Mouse (Mus musculus): ENCODE data around the gene Ino80d. TPM values are rescaled to one million over a fixed set of nuclear protein-coding genes. Genes with fewer than 3 reads are reported as not detected.

The Ino80d gene
- total and polyA plus RNA-seq, 2 experiments from 2014 or later: 5.8 to 7.3 TPM

DNA sequence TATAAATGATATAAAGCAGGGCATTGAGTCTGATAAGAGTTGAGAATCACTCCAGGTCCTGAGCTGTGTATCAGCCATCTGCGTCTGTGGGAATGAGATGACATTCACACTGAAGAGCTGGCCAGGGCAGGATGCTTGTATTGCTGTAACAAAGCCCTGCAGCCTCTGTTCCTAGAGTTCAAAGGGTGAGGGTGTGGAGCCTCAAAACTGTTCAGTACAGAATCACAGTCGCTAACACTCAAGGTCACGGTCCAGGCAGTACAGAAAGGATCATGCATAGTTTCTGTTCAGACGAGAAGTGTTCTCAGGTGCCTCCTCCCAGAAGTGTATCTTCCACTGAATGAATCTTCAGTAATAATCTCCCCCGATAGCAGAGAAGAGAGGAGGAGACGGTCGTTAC is 203.0 kb downstream of the Ino80d start:
- no peaks in the 10 kb centered on the region for H3K27me3 ChIP-seq (ENCODE audit: control insufficient read depth, insufficient read depth, low read length)
- no peak for DNase-seq (ENCODE audit: low spot score)
- no peak for ATAC-seq (ENCODE audit: insufficient read depth, low read depth)
- no peaks in the 10 kb centered on the region for H3K36me3 ChIP-seq (replicated peaks; ENCODE audit: control insufficient read depth, insufficient read depth, low read length)
- 51% methylated on average over 7 of the region's 7 CpGs for WGBS
- no peaks in the 10 kb centered on the region for H3K4me1 ChIP-seq (ENCODE audit: control insufficient read depth, insufficient read depth)
- no peaks in the 10 kb centered on the region for H3K9me3 ChIP-seq (replicated peaks; ENCODE audit: control insufficient read depth, low read length)
- H3K27ac ChIP-seq (ENCODE audit: low read depth): no peak overlapping the region
- H3K4me3 ChIP-seq (ENCODE audit: low read depth, low read length): no peak overlapping the region
- TF ChIP-seq CTCF (IDR thresholded peaks at IDR 0.05; ENCODE audit: low read depth) (no peak), EP300 (IDR thresholded peaks at IDR 0.05; ENCODE audit: low read depth) (no peak)
- no peak overlapping the region for H3K9ac ChIP-seq (replicated peaks; ENCODE audit: low read depth, low read length)
- no peak overlapping the region for H3K4me2 ChIP-seq (ENCODE audit: low read depth, low read length)

DNA sequence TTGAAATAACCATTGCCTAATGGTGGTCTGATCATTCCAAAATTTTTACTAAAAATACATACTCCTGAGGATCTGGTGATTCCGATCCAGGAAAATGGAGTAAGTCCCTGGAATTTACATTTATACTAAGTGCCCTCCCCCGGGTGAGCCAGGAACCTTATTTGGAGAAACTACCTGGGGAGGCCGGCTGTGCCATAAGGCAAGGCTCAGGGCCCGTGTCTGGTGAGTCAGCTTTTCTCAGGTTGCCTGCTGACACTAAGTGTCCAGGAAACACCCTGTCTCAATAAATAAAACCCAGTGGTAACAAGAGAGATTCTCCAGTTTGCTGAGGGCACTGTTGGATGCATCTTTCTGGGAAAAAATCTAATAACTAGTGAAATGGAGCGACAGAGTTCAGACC is 205.3 kb downstream of the Ino80d start:
- Histone ChIP-seq H3K9me3 (replicated peaks; ENCODE audit: control insufficient read depth, low read length) (no peaks in the 10 kb centered on the region), H3K4me3 (ENCODE audit: low read depth, low read length) (no peak overlapping the region), H3K27ac (ENCODE audit: low read depth) (no peak overlapping the region), H3K4me1 (ENCODE audit: control insufficient read depth, insufficient read depth) (no peaks in the 10 kb centered on the region), H3K9ac (replicated peaks; ENCODE audit: low read depth, low read length) (no peak overlapping the region), H3K4me2 (ENCODE audit: low read depth, low read length) (no peak overlapping the region), H3K36me3 (replicated peaks; ENCODE audit: control insufficient read depth, insufficient read depth, low read length) (no peaks in the 10 kb centered on the region), H3K27me3 (ENCODE audit: control insufficient read depth, insufficient read depth, low read length) (no peaks in the 10 kb centered on the region)
- 77% methylated on average over 5 of the region's 5 CpGs for WGBS
- ATAC-seq (ENCODE audit: insufficient read depth, low read depth) (no peak), DNase-seq (ENCODE audit: low spot score) (no peak)
- TF ChIP-seq CTCF (IDR thresholded peaks at IDR 0.05; ENCODE audit: low read depth) (no peak), EP300 (IDR thresholded peaks at IDR 0.05; ENCODE audit: low read depth) (no peak)

DNA sequence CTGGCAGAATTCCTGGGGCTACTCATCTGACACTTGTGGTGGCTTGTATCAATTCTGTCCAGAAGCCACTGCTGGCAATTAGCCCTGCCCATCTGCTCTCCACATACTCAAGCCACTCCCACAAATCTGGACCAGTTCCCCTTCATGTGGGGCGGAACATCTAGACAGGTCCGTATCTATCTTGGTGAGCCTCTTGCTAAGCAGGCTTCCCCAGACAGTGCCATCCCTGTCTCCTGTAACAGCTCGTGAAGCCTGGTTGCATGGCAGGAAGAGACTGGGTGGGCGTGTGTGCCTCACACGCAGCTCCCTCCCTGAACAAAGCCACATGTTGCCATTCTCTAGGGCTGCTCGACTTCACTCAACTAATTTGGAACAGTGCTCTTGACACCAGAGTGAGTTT is 206.0 kb downstream of the Ino80d start:
- Histone ChIP-seq H3K27me3 (ENCODE audit: control insufficient read depth, insufficient read depth, low read length) (no peaks in the 10 kb centered on the region), H3K27ac (ENCODE audit: low read depth) (no peak overlapping the region), H3K9ac (replicated peaks; ENCODE audit: low read depth, low read length) (no peak overlapping the region), H3K36me3 (replicated peaks; ENCODE audit: control insufficient read depth, insufficient read depth, low read length) (no peaks in the 10 kb centered on the region), H3K4me1 (ENCODE audit: control insufficient read depth, insufficient read depth) (no peaks in the 10 kb centered on the region), H3K4me2 (ENCODE audit: low read depth, low read length) (no peak overlapping the region), H3K9me3 (replicated peaks; ENCODE audit: control insufficient read depth, low read length) (no peaks in the 10 kb centered on the region), H3K4me3 (ENCODE audit: low read depth, low read length) (no peak overlapping the region)
- ATAC-seq (ENCODE audit: insufficient read depth, low read depth) (no peak), DNase-seq (ENCODE audit: low spot score) (no peak)
- 65% methylated on average over 6 of the region's 6 CpGs for WGBS
- TF ChIP-seq CTCF (IDR thresholded peaks at IDR 0.05; ENCODE audit: low read depth): no peak
- TF ChIP-seq EP300 (IDR thresholded peaks at IDR 0.05; ENCODE audit: low read depth): no peak

Small RNAs within 50 kb of the gene (microRNA-seq; reads per million reads assigned to microRNA genes)
- gene Gm24557 (not detected), gene Gm44468 (not detected)

Other genes starting within 250 kb of the Ino80d start
- gene Eef1b2, start 62.2 kb upstream of the Ino80d start, total RNA-seq (2014; rRNA removed; ENCODE audit: low replicate concordance): 291 and 359 TPM in 2 replicates
- gene Eef1b2, start 62.2 kb upstream of the Ino80d start, polyA plus RNA-seq (2015; fragmentation: Nextera tagmentation; extraction: Ambion mirVana): 227 and 235 TPM in 2 replicates
- 359 and 491 TPM in 2 replicates for gene Ndufs1, start 62.2 kb upstream of the Ino80d start, total RNA-seq (2014; rRNA removed; ENCODE audit: low replicate concordance)
- gene Ndufs1, start 62.2 kb upstream of the Ino80d start, polyA plus RNA-seq (2015; fragmentation: Nextera tagmentation; extraction: Ambion mirVana): 561 and 591 TPM in 2 replicates
- not detected in 2 replicates for gene Gpr1, start 99.9 kb upstream of the Ino80d start, total RNA-seq (2014; rRNA removed; ENCODE audit: low replicate concordance)
- 0.10 TPM in 1 of 2 replicates, not detected in the other for gene Gpr1, start 99.9 kb upstream of the Ino80d start, polyA plus RNA-seq (2015; fragmentation: Nextera tagmentation; extraction: Ambion mirVana)
- 2.0 and 3.3 TPM in 2 replicates for gene Zdbf2, start 158.6 kb upstream of the Ino80d start, total RNA-seq (2014; rRNA removed; ENCODE audit: low replicate concordance)
- gene Zdbf2, start 158.6 kb upstream of the Ino80d start, polyA plus RNA-seq (2015; fragmentation: Nextera tagmentation; extraction: Ambion mirVana): 3.0 and 3.5 TPM in 2 replicates

Data from heart, postnatal 0 days (tissue).